Mouse (Mus musculus) cerebellum, adult 9-10 months (tissue): Measurements from ENCODE around the gene Cpm.
"Not testable (repeated sequence)": the region's sequence is repeated elsewhere in the genome, so short reads cannot be mapped to it uniquely, and the experiment has no call there.

Experiments used
- DNase-seq: peaks from one replicate; pipeline ENCODE4 v3.0.0; 2022

Gene Cpm

DNA sequence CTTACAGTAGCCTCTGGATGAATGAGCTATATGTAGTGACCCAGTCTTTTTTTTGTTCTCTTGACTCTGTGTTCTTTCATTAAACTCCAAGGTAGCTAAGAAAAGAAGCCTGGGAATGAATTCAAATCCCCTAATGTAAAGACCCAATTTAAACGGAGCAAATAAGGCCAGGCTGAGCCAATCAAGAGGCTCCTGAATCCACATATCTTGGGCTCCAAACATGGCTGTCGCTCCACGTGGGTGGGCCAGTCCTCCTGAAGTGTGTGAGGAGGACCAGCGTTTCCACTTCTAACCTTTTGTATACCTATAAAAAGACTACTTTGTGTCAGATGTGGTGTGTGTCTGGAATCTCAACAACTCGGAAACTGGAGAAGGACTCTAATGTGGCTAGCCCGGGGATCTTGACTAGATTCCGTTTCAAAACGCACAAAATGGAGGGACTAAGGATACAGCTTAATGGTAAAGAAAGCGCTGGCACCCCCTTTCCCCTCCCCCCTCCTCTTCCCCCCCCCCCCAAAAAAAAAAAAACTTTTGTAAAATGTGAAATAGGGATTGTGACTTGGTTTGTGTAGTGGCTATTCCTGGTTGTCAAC lies 98.3 kb downstream of the Cpm start:
- DNase-seq = no peak

DNA sequence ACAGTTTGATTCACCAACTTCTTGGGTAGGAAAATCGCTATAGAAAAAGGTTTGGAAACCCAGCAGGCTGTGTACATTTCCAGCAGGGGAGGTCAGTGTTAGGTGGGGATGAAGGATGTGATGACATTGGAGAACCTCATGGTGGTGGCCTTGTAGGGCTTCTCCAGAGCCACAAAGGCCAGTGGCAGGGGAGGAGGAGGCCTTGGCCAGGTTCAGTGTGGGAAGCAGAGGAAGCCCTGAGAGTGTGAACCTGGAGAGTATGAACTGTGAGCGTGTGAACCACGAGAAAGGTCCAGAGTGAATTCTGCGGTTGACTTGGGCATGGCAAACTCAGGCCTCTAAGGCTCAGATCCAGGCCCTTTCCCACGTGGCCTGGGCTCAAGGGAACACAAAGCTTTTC lies 99.3 kb downstream of the Cpm start:
- DNase-seq = no peak

GRCm38 (mm10) chr10:117729139-117729814 lies 100.0 kb downstream of the Cpm start:
- no peak for DNase-seq

DNA sequence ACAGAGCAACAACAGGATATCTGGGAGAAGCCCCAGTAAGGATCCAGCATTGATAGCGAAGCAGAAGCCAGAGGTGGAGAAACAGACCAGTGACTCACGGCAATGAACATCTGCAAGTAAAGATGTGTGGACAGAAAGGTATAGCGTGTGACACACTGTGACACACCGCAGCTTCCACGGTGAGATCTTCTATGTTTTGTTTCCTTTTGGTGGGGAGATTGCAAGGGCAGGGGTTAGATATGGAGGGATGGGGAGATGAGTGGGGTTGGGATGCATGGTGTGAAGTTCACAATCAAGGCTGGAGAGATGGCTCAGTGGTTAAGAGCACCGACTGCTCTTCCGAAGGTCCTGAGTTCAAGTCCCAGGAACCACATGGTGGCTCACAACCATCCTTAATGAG lies 100.8 kb downstream of the Cpm start:
- DNase-seq = no peak

DNA sequence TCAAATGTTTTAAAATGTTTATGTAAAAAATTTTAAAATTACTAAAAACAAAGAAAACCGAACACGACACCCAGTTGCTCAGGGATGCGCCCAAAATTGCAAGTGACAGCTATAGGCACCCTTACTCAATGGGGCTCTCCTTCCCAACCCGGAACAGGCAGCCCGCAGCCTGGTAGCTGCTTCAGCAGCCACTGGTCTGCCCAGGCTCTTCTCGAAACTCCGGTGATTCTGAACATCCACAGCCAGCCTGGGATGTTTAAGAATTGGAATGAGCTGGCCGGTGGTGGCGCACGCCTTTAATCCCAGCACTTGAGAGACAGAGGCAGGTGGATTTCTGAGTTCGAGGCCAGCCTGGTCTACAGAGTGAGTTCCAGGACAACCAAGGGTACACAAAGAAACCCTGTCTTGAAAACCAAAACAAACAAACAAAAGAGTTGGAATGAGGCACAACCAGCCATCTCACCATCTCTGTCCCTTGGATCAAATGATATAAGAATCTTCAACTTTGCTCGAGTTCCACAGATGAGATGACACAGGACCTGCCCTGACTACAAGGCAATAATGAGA lies 101.4 kb downstream of the Cpm start:
- DNase-seq = no peak

DNA sequence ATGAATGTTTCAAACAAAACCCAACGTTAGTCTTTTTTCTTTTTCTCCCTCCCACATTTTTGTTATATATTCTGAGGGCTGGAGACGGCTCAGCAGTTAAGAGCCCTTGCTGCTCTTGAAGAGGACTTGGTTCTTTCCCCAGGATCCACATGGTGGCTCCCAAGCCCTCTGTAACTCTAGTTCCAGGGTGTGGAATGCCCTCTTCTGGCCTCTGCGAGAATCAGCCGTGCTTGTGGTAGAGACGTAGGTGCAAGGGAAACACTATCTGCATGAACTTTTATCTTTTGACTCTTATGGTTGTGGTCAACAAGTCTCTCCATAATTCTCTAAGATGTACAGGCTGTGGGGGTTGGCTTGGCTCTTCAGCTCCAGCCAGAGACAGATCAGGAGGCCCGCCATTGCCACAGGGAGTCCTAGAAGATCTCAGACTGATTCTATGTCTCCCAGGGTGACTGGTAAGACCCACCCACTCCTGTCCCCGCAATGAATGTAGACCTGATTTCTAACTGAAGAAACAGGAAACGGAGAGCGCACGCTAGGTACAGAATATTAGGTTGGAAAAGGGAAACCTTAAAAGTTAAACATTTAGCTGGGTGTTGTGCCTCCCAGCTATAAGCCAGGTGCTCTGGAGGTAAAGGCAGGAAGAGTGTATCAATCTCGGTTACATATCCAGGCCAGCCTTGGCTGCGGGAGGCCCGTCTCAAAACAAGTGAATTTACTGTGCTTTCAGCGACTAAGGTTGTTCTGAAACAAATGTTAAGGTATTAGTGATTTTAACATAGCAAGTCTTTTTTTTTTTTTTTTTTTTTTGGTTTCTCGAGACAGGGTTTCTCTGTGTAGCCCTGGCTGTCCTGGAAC lies 102.2 kb downstream of the Cpm start:
- no peak for DNase-seq

GRCm38 (mm10) chr10:117732184-117732583 lies 102.9 kb downstream of the Cpm start:
- DNase-seq = no peak

DNA sequence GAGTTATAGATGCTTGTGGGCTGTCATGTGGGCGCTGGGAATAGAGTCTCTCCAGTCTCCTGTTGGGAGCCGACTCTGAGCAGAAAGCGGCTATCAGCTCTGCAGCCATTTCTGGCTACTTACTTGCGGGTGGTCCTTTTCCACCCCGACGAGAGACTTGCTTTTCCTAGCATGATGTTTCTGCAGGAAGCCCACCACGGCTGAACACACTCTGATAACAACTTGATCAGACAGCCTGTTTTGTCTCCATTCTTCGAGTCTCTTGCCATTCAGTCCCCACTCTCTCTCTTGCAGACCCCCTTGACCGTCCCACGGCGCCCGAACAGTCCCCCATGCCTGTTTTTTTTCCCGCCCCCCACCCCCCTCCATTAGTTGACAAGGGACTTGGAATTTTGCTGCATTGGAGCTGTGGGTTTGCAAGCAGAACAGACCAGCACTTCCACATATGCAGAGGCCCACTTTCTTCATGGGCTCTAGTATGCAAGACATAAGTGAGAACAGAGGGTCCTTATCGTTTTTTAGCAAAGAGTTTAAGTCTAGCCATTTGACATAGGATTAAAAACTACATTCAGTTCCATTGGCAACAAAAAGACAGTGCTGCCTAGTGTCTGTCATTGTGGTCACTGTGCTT lies 103.8 kb downstream of the Cpm start:
- DNase-seq = no peak

GRCm38 (mm10) chr10:117733626-117734025 lies 104.3 kb downstream of the Cpm start:
- not testable (repeated sequence) for DNase-seq

- DNase-seq = not testable (repeated sequence)
Observed at GRCm38 (mm10) chr10:117734104-117734852, 105.0 kb downstream of the Cpm start.

- DNase-seq = not testable (repeated sequence)
Observed at GRCm38 (mm10) chr10:117735396-117735795, 106.1 kb downstream of the Cpm start.

DNA sequence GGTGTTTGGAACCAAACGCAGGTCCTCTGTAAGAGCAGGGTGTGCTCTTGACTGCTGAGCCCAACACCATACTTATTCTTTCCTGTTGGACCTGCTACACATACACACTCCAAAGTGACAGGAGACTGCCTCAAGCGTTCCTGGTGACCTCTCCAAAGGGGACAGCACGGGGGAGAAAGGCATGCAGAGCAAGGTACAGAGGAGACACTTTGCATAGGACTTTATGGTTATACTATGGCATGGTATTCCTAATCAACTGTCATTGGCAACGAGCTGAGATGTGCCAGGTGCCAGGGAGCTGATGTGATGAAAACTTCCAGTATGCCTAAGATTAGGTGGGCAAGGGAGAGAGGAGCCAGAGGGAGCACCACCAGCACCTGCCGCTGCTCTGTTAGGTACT lies 107.3 kb downstream of the Cpm start:
- no peak for DNase-seq
